In the genomic region with DNA sequence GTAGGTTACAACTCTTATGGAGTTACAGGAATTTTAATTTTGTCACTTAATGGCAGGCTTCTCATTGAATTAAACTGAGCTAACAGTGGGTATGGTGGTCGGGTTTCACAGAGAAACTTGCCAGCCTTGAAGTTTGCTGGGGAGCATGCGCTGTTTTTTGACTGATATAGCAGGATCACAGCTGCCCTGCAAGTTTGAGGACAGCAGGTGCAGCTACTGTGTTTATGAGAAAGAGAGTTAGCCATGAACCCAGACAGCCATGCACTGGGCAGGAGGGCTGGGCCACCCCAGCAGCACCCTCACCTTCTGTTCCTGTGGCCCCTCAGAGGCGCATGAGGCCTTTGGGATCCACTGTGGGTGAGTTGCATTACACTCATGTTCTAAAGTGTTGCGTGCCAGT, we compare ENCODE assay signal across 21 mouse cellular contexts. TPM values are rescaled to one million over a fixed set of nuclear protein-coding genes. Genes with fewer than 3 reads are reported as not detected.
DNase-seq lines count a peak whose midpoint lies in the region; ATAC-seq and TF ChIP-seq lines count a peak whose summit lies in the region.
"Had no signal": no experiment of that assay in that cellular context is flagged by ENCODE, and none has a peak within 500 bp of the region (broad histone marks: within the 10 kb centered on the region; RNA-seq: fewer than 3 reads in every experiment).

No protein-coding gene starts in this region.

- no peak overlapping the region for H3K9ac ChIP-seq in forebrain, embryonic 15.5 days (replicated peaks)
- no peak overlapping the region for H3K9ac ChIP-seq in forebrain, embryonic 13.5 days
- no peak overlapping the region for H3K9ac ChIP-seq in heart, embryonic 12.5 days

- ATAC-seq in forebrain, embryonic 15.5 days (replicated peaks), result no peak
- no peak for ATAC-seq in forebrain, embryonic 13.5 days
- ATAC-seq in heart, embryonic 12.5 days (ENCODE audit: insufficient number of reproducible peaks, low FRiP score), result no peak
- ATAC-seq: activated CD4-positive, CD25-positive, alpha-beta regulatory T cell, adult 4 months; CD4-positive, CD25-positive, alpha-beta regulatory T cell, adult 4 months; Patski had no signal

- no peaks in the 10 kb centered on the region for H3K9me3 ChIP-seq in forebrain, embryonic 15.5 days
- H3K9me3 ChIP-seq in forebrain, embryonic 13.5 days (replicated peaks), result no peaks in the 10 kb centered on the region
- no peaks in the 10 kb centered on the region for H3K9me3 ChIP-seq in heart, embryonic 12.5 days (replicated peaks)
- H3K9me3 ChIP-seq: G1E had no signal

- H3K4me3 ChIP-seq in forebrain, embryonic 15.5 days, result no peak overlapping the region
- no peak overlapping the region for H3K4me3 ChIP-seq in forebrain, embryonic 13.5 days
- H3K4me3 ChIP-seq in myocyte, result no peak overlapping the region
- H3K4me3 ChIP-seq in heart, embryonic 12.5 days, result no peak overlapping the region

- DNase-seq in A20 (ENCODE audit: low read depth, low spot score), result peak; percentile 35
- DNase-seq in adrenal gland, postnatal 10 days, result no peak
- DNase-seq: adrenal gland, adult 2 months; adrenal gland, adult 8-10 months; adrenal gland, postnatal 14 days; adrenal gland, postnatal 25 days; adrenal gland, postnatal 36 days; cerebellum, adult 11 months; cerebellum, adult 11-12 months; cerebellum, adult 18-20 months; cerebellum, adult 2 months; cerebellum, adult 8-10 months had no signal

- H3K36me3 ChIP-seq in forebrain, embryonic 15.5 days, result no peaks in the 10 kb centered on the region
- no peaks in the 10 kb centered on the region; the same call in 1 of the 2 replicates for H3K36me3 ChIP-seq in forebrain, embryonic 13.5 days (ENCODE audit: poor library complexity, severe bottlenecking)
- H3K36me3 ChIP-seq in myocyte (ENCODE audit: control insufficient read depth, insufficient read depth), result no peaks in the 10 kb centered on the region
- 0 out of 2 replicates have a peak, but pooled peaks cover 2% of the 10 kb centered on the region for H3K36me3 ChIP-seq in heart, embryonic 12.5 days

- WGBS in forebrain, embryonic 15.5 days, result 88% methylated on average over 4 of the region's 4 CpGs
- 95% methylated on average over 4 of the region's 4 CpGs for WGBS in forebrain, embryonic 13.5 days
- 97% methylated on average over 4 of the region's 4 CpGs for WGBS in heart, embryonic 12.5 days

- no peak overlapping the region for H3ac ChIP-seq in myocyte (ENCODE audit: control insufficient read depth, insufficient read length)

- no peak overlapping the region for H3K4me2 ChIP-seq in forebrain, embryonic 15.5 days (replicated peaks)
- H3K4me2 ChIP-seq in forebrain, embryonic 13.5 days, result no peak overlapping the region
- H3K4me2 ChIP-seq in myocyte (ENCODE audit: low read depth), result peak overlapping the region; percentile 48
- no peak overlapping the region for H3K4me2 ChIP-seq in heart, embryonic 12.5 days

- H3K27me3 ChIP-seq in forebrain, embryonic 15.5 days, result no peaks in the 10 kb centered on the region
- no peaks in the 10 kb centered on the region for H3K27me3 ChIP-seq in forebrain, embryonic 13.5 days
- no peaks in the 10 kb centered on the region for H3K27me3 ChIP-seq in myocyte (ENCODE audit: control insufficient read depth, insufficient read depth, insufficient read length)
- H3K27me3 ChIP-seq in heart, embryonic 12.5 days (replicated peaks), result no peaks in the 10 kb centered on the region
- H3K27me3 ChIP-seq: CH12.LX, Patski had no signal

- peak overlapping the region; percentile 55; the same call in 1 of the 2 replicates for H3K27ac ChIP-seq in forebrain, embryonic 15.5 days (replicated peaks)
- no peak overlapping the region for H3K27ac ChIP-seq in forebrain, embryonic 13.5 days
- no peak overlapping the region for H3K27ac ChIP-seq in heart, embryonic 12.5 days (ENCODE audit: poor library complexity, severe bottlenecking)

- no peak for TF ChIP-seq POLR2A in myocyte (IDR thresholded peaks at IDR 0.05; ENCODE audit: insufficient read length, low read depth)

- no peaks in the 10 kb centered on the region for H3K79me2 ChIP-seq in myocyte (ENCODE audit: control insufficient read depth, insufficient read depth)

- peaks cover 39% of the 10 kb centered on the region for H3K4me1 ChIP-seq in forebrain, embryonic 15.5 days
- peaks cover 48% of the 10 kb centered on the region for H3K4me1 ChIP-seq in forebrain, embryonic 13.5 days
- H3K4me1 ChIP-seq in heart, embryonic 12.5 days (replicated peaks), result peaks cover 9% of the 10 kb centered on the region; the same call in 1 of the 2 replicates

TF ChIP-seq in myocyte, 11 proteins besides CTCF, POLR2A, EP300 and RAD21:
- TF ChIP-seq SRF (IDR thresholded peaks at IDR 0.05; ENCODE audit: control insufficient read depth, insufficient read length, low read depth) (no peak), MYOG (IDR thresholded peaks at IDR 0.05; ENCODE audit: control insufficient read depth in 1 of 3, insufficient read depth in 1 of 3, insufficient read length in 2 of 3, low read depth in 2 of 3) (peak; percentile 19 to 72 (median 48)), TCF12 (IDR thresholded peaks at IDR 0.05; ENCODE audit: insufficient read depth, poor library complexity, severe bottlenecking) (no peak), REST (IDR thresholded peaks at IDR 0.05; ENCODE audit: insufficient read depth, insufficient read length) (no peak), POLR2AphosphoS2 (IDR thresholded peaks at IDR 0.05; ENCODE audit: insufficient read length, low read depth) (no peak), USF1 (IDR thresholded peaks at IDR 0.05; ENCODE audit: low read depth) (no peak), E2F4 (IDR thresholded peaks at IDR 0.05; ENCODE audit: insufficient read depth) (no peak), CEBPB (IDR thresholded peaks at IDR 0.05; ENCODE audit: insufficient read depth, poor library complexity, severe bottlenecking) (no peak), MYOD1 (IDR thresholded peaks at IDR 0.05; ENCODE audit: control insufficient read depth in 1 of 3, insufficient read length in 2 of 3, low read depth in 2 of 3) (peak; percentile 22 to 77 (median 63)), TCF3 (IDR thresholded peaks at IDR 0.05; ENCODE audit: insufficient read length, low read depth) (no peak)

RNA-seq across cellular contexts. Expression of a gene that starts 36.0 kb away (rescaled TPM):
- polyA plus RNA-seq in forebrain, embryonic 15.5 days (2015; fragmentation: Nextera tagmentation; extraction: Ambion mirVana), result 96.9 and 100 TPM in 2 replicates
- 98.0 and 100 TPM in 2 replicates for polyA plus RNA-seq in forebrain, embryonic 13.5 days (2015; fragmentation: Nextera tagmentation; extraction: Ambion mirVana)
- polyA plus RNA-seq in myocyte (2012; fragmentation: generic; extraction: Trizol), result 44.0 TPM
- total RNA-seq in adrenal gland, postnatal 10 days (2021), result 10 to 100 TPM; 18.6 to 21.7 TPM
- 33.5 and 35.2 TPM in 2 replicates for polyA plus RNA-seq in heart, embryonic 12.5 days (2016; fragmentation: Nextera tagmentation; extraction: Ambion mirVana)
